Mouse (Mus musculus) adrenal gland, adult 18-20 months (tissue): ENCODE results near the gene Chtop. TPM values are rescaled to one million over a fixed set of nuclear protein-coding genes. Genes with fewer than 3 reads are reported as not detected.

Source experiments
- DNase-seq, 2 experiments: peaks; one replicate each; pipeline ENCODE4 v3.0.0; 2021 to 2022; ENCODE audit warnings: low spot score in 2 of 2
- total RNA-seq, 2 experiments: library from RNA; stranded (reverse); gene quantifications; 1 replicate in 1 of 2; 2 replicates in 1 of 2; pipeline ENCODE4 v1.2.3; 2021

The Chtop gene
- total RNA-seq, 2 experiments from 2014 or later = 112 to 115 TPM

DNA sequence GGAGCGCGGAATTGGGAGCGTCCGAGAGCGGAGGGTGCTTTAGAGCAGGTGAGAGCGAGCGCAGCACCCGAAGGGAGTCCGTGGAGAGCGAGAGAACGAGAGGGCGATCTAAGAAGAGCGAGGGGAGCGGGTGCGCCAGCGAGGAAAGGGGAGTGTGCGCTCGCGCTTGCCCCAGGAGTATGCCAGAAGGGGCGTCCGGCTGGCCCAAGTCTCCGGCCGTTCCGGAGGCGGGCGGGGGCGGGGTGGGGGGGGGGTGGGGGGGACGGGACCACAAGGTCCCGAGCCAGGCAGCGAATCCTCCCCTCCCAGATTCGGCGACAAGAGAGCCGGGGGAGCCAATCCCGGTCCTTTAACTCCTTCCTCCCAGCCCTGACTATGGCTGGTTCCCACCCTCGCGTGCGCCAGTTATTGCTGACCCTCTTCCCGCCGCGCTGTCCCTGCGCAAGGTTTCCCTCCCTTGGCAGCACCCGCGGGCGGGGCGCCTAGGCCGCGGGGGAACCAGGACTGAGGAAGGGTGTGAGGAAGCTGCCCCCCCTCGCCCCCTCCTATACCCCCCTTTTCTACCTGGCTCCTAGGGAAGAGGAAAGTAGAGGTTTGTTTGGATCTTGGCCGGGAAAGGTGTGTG lies 43.5 kb downstream of the Chtop start, which contains the start of gene Npr1:
Gene Npr1 (minus strand): TSS at position 181 of the 625 bp plus-strand sequence.
- DNase-seq = peak; percentile 68 to 78

DNA sequence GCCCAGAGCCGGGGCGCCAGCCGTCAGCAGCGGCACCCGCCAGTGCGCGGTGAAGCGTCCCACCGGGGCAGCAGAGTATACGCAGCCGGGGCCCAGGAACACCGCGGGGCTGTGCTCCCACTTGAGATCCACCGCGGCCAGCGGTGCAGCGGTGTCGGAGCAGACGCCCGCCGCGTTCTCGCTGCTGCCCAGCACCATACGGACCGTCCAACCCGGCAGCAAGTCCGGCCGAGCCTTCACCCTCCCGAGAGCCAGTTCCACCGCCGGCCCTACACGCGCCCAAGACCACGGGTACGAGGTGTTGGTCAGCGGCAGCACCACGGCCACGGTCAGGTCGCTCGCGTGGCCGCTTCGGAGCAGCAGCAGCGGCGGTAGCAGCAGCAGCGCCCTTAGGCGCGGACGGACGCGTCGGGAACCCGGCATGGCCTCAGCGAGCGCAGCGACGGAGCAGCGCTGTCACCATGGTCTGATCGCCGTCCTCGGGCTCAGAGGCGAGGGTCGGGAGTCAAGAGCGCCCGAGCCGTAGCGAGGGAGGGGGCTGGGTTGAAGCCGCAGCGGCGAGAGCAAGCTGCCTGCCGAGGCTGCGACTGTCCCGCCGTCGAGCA lies 44.1 kb downstream of the Chtop start:
- peak in 1 of 2 experiments; percentile 50 for DNase-seq

DNA sequence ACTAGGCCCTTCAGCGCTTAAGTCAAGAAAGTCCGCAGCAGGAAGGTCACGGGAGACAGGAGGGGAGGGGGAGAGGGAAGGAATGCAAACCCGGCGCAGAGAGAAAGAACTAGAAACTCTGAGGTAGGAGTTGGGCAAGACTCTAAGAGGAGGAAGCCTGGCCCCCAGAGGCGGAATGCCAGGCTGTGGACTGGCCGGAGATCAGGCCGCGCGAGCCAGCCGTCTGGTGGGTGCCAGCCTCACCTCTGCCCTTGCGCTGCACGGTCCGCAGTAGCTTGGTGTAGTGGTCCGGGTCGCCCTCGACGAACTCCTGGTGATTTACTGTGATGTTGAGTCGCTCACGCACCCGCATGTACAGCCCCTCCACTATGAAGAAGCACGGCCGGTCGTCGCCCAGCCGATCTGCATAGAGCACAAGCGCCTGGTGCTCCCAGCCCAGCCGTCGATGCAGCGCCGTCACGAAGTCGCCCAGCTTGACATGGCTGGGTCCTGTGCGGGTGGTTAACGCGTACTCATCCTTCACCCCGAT lies 44.7 kb downstream of the Chtop start:
- DNase-seq = peak; percentile 59 to 61

DNA sequence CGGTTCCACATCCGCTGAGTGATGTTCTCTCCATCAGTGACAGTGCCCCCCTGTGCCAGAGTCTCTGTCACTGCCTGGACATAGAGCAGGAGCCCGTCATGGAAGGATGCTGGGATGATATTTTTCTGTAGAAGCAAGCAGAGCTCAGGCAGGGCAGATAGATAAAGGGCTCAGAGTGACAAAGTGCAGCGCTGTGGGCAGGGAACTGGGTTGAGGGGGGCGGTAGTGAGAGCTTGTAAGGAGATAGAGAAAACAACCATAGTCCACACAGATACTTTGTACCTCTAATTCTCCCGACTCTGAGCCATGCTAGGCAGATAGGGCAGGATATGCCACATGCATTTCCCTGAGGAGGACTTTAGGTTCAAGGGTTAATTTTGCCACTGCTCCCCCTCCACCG lies 46.7 kb downstream of the Chtop start:
- DNase-seq = no peak

DNA sequence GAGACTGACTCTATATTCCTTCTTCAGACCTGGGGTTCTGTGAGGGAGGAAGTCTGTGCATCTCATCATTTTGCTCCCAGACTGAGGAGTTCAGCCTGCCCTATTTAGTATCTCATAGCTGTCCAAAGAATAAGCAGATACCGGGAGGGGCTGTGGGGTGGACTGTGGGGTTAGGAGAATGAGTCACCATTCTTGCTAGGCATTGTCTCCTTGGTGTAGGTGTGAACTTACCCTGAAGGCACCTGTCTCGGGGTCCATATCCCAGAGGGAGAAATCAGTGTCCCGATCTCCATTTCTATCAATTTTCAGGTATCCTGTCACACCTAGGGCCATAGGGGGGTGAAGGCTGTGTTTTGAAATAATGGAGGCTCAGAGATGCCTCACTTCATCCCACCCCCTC lies 47.4 kb downstream of the Chtop start:
- no peak for DNase-seq

DNA sequence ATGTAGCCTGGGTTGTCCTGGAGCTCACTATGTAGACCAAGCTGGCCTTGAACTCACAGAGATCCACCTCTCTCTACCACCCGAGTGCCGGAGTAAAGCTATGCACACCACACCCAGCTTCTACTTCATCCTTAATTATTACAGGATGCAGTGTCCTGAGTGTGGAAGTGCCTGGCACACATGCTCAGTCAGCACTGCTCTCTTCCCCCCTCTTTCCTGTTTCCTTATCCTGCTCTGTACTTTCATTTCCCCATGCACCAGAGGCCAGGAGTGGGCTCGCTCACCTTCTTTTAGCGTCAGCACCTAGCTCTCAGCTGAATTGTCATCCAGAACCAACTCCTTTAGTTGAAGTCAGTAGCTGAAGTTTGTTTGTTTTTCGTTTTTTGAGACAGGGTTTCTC lies 49.0 kb downstream of the Chtop start:
- DNase-seq = no peak

DNA sequence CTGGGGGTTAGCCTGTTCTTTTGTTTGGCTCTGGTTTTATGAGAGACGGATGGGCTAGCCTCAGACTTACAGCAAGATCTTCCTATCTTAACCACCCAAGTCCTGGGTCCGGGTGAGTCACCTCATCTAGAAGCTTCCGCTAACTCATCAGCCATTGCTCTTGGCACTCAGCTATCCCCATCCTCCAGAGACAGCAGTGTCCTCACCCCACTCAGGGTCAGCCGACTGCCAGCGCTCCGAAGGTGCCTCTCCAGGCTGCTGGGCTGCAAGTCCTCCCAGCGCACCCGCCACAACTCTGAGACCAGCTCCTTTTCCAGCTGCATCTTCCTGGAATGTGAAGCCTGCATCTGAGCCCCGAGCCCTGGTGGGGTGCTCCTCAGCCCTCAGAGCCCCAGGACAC lies 49.6 kb downstream of the Chtop start:
- DNase-seq = no peak

DNA sequence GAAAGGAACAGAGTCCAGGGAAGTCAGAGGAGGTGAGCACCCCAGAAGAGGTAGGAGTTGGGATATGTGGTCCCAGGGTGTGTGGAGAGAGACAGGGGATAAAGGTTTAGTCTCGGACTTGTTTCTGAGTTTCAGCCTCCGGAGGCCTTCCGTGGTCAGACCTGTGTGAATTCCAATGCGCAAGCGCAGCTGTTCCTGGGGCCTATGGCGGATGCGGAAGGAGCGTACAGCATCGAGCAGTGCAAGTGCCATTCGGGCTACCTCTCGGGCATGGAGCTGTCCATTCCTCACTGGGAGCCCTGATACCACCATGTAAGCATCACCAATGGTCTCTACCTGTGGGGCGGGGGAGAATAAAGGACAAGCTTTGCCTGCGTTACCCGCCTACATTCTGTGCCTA lies 54.4 kb downstream of the Chtop start:
- no peak for DNase-seq

DNA sequence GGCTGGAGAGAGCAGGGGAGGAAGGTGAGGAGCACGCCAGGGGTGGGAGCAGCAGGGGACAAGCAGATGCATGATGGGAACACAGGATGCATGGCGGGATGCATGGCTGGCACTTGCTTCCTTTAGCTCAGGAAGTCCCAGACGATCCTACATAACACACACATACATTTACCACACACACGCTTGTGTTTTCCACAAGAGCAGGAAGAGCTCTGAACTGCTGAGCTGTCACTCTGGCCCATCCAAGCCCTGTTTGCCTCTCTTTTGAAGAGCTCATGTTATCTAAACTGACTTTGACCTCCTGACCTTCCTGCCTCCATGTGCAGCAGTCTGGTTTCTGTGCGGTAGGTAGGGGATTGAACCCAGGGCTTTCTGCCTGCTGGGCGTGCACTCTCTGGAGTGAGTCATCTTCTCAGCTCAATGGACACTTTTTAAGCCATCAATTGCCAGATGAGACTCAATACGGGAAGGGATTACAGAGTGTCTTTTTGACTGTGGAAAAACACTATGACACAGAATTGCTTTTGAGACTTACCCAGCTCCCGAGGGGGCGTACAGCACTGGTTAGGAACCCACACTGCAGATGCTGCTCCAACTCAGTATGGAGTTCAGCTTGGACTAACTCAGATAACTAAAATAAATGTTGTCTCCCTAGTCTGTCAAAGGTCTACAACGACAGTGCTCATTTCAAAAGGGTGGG lies 57.8 kb downstream of the Chtop start:
- DNase-seq = no peak

DNA sequence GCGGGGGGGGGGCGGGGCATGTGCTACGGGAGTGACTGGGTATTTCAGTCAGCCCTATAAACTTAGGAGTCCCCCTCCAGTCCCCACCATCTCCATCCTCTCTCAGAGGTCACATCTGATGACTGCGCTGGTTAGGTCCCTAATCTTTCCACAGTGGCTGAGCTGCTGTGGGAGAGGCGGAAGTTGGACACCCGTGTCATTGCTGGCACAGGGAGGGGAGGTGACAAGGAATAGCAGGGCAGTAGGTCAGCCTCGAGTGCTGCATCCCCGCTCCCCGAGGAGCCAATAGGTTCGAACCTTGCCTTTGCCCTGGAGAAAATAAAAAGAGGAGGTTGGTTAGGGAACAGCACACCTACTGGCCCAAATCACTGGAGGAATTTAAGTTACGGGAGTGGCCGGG lies 58.4 kb downstream of the Chtop start:
- DNase-seq = no peak

Other genes with a start within 250 kb of the Chtop start
- gene Dennd4b, start 244.3 kb downstream of the Chtop start, total RNA-seq = 1 to 10 TPM; 8.6 to 9.1 TPM
- gene Gatad2b, start 216.3 kb downstream of the Chtop start, total RNA-seq = 10 to 100 TPM; 50.0 to 64.5 TPM
- gene Slc27a3, start 119.6 kb downstream of the Chtop start, total RNA-seq = 100 to 1,000 TPM; 102 to 110 TPM
- 10 to 100 TPM; 71.1 to 98.9 TPM for gene Ints3, start 75.9 kb downstream of the Chtop start, total RNA-seq
- 100 to 1,000 TPM; 241 to 269 TPM for gene Npr1, start 43.6 kb downstream of the Chtop start, total RNA-seq
- gene Ilf2, start 33.4 kb downstream of the Chtop start, total RNA-seq = 10 to 100 TPM; 49.3 to 53.1 TPM
- 10 to 100 TPM; 57.3 to 59.8 TPM for gene Snapin, start 18.5 kb downstream of the Chtop start, total RNA-seq
- gene S100a1, start 4.9 kb upstream of the Chtop start, total RNA-seq = 100 to 1,000 TPM; 141 to 298 TPM
- 10 to 100 TPM; 33.3 to 49.1 TPM for gene S100a13, start 4.9 kb upstream of the Chtop start, total RNA-seq
- under 1 TPM in 1 of 2 experiments, not detected in 1; 0.58 TPM for gene S100a14, start 17.4 kb upstream of the Chtop start, total RNA-seq
- 10 to 100 TPM; 52.3 to 61.9 TPM for gene S100a16, start 27.8 kb upstream of the Chtop start, total RNA-seq
- gene S100a3, start 51.1 kb upstream of the Chtop start, total RNA-seq = not detected
- not detected for gene S100a2, start 80.7 kb upstream of the Chtop start, total RNA-seq
- gene Gm42674, start 92.4 kb upstream of the Chtop start, total RNA-seq = not detected
- 10 to 100 TPM in 1 of 2 experiments, 1 to 10 TPM in 1; 5.1 to 14.9 TPM for gene S100a4, start 94.3 kb upstream of the Chtop start, total RNA-seq
- gene S100a5, start 99.0 kb upstream of the Chtop start, total RNA-seq = not detected
- 100 to 1,000 TPM in 1 of 2 experiments, 10 to 100 TPM in 1; 40.3 to 108 TPM for gene S100a6, start 103.4 kb upstream of the Chtop start, total RNA-seq
- under 1 TPM; 0.23 to 0.54 TPM for gene S100a7a, start 144.5 kb upstream of the Chtop start, total RNA-seq
- gene S100a8, start 159.5 kb upstream of the Chtop start, total RNA-seq = not detected
- gene S100a9, start 186.2 kb upstream of the Chtop start, total RNA-seq = not detected
- gene Pglyrp4, start 217.4 kb upstream of the Chtop start, total RNA-seq = not detected